Mouse (Mus musculus) CD4-positive, CD25-positive, alpha-beta regulatory T cell, adult 4 months (primary cell): ENCODE results near the gene Dgcr2. TPM values are rescaled to one million over a fixed set of nuclear protein-coding genes. Genes with fewer than 3 reads are reported as not detected.

Source experiments
- ATAC-seq: one replicate; pipeline ENCODE4 v1.8.0; 2017
- polyA plus RNA-seq, 2 experiments: library from polyadenylated mRNA; unstranded; fragments of 100-300 nt; shearing (Covaris generic); gene quantifications; one replicate each; pipeline ENCODE4 v1.2.1; 2017

Gene Dgcr2
- polyA plus RNA-seq, 2 experiments from 2014 or later: 20.2 to 28.9 TPM

- ATAC-seq: peak; percentile 100
Observed at GRCm38 (mm10) chr16:17911052-17911595, 12.8 kb upstream of the Dgcr2 start, which contains the start of gene Ess2. Gene Ess2 (minus strand): TSS chr16:17911348.

GRCm38 (mm10) chr16:17896091-17896490 is 2.3 kb downstream of the Dgcr2 start:
- no peak for ATAC-seq

DNA sequence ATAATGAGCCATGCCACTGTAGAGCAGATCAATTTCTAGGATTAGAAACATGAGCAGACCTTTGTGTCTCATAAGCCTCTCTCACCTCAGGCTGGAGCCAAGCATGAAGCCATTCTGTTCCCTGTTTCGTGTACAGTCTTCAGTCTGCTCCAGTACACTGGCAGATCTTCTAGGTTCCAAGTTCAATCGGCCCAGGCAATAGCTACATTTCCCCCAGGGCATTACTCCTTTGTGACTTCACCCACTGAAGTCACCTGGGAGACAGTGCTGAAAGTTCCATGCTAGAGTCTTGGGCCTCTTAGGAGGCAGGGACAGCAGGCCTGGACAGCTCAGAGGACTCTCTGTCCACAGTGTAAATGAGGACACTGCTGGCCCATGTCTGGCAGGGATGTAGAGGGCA is 4.4 kb downstream of the Dgcr2 start, which contains the start of gene Tssk1:
Gene Tssk1, plus strand, starts transcription at position 301 of the 400 bp plus-strand sequence.
- no peak for ATAC-seq

- ATAC-seq: no peak
Observed at GRCm38 (mm10) chr16:17892606-17893005, 5.8 kb downstream of the Dgcr2 start.

DNA sequence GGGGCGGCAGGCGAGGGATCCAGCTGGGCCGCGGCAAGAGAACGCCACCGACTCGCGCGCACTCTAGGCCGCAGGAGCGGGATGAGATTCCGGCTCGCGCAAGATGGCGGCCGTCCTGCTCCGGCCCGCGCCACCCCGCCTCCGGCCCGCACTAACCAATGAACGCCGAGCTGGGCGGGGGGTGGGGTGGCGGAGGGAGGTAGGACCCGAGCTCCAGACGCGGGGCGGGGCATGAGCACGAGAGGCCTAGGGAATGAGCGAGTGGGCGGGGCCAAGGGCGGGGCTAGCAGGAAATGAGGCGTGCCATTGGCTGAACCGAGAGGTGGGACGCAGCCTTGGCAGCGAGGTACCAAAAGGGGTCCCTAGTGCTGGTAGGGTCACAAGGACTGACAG is 6.8 kb downstream of the Dgcr2 start, which contains the start of gene Gm20518:
Gene Gm20518, minus strand, starts transcription at position 105 of the 393 bp plus-strand sequence.
- ATAC-seq: peak; percentile 94

DNA sequence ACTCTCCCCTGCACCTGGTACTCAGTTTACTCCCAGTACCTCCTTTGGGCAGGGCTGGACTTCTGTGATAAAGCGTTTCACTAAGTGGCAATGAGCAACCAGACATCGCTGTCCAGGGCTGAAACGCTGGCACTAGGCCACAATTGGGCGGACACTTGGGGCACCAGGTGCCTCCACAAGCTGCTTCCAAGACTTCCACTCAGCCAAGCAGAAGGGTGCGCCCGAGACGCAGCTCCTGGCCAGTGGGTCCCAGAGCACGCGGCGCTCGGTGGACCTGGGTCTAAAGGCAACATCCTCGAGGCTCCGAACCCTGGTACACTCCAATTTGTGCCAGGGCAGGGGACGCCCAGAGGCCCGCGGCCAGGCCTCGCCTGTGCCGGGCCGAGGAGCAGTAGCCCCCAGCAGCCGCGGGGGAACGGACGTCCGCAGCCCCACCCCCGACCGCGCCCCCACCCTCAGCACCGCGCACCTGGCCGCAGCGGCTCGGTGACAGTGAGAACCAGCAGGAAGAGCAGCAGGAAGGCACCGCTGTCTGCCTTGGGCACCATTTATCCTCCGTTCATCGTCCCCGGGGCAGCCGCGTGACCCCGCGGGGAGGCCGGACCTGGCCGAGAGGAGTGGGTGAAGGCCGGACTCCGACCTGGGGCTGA is 7.3 kb downstream of the Dgcr2 start:
- ATAC-seq: peak; percentile 62

DNA sequence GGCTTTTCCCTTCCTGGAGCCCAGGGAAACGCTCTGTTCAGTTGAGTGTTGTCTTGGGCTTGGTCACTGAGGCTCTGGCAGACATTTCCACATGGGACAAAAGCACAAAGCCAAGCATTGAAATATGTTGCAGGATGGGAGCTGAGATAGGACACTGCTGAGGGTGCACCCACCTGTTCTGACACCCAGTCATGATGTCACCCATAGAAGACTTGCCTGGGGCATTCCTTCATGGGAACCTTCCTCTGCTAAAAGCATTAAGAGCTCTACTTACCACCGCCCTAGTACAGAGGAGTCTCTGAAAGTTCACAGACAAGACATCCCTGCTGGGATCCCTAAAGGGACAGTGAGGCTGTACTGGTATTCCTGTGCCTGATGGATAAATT is 8.0 kb downstream of the Dgcr2 start:
- no peak for ATAC-seq

DNA sequence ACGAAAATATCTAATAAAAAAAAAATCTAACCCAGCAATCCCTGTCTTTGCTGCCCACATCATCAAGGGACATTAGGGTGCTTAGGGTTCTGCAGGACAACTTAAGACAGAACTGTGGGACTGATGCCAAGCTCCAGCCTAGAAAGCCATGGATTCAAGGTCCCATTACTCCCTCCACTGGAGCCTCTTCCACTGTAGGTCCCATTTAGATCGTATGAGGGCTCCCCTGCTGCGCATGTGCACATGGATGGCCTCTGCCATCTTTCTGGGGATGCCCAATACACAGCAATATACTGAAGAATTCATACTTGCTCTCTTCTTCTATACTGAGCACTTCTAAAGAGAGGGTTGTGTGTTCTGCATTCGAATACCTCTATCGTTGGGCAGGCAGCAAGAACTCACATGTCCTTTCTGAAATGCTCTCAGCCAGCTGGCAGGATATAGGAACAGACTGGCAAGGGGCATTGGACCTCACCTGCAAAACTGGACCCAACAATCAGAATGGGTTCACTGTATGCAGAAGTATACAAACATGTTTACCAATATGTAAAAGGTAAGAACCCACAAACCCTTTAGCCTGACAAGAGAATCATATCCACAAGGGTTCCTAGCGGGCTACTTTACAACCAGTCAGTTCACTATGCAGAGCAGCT is 8.5 kb downstream of the Dgcr2 start:
- ATAC-seq: no peak

- ATAC-seq: no peak
Observed at GRCm38 (mm10) chr16:17884116-17884515, 14.2 kb downstream of the Dgcr2 start.

- no peak for ATAC-seq
Observed at GRCm38 (mm10) chr16:17882196-17882595, 16.2 kb downstream of the Dgcr2 start.

- no peak for ATAC-seq
Observed at GRCm38 (mm10) chr16:17879571-17879970, 18.8 kb downstream of the Dgcr2 start.

- no peak for ATAC-seq
Observed at GRCm38 (mm10) chr16:17876096-17876495, 22.3 kb downstream of the Dgcr2 start.

GRCm38 (mm10) chr16:17875174-17875573 is 23.2 kb downstream of the Dgcr2 start:
- ATAC-seq: no peak

- no peak for ATAC-seq
Observed at GRCm38 (mm10) chr16:17872995-17873394, 25.4 kb downstream of the Dgcr2 start.

DNA sequence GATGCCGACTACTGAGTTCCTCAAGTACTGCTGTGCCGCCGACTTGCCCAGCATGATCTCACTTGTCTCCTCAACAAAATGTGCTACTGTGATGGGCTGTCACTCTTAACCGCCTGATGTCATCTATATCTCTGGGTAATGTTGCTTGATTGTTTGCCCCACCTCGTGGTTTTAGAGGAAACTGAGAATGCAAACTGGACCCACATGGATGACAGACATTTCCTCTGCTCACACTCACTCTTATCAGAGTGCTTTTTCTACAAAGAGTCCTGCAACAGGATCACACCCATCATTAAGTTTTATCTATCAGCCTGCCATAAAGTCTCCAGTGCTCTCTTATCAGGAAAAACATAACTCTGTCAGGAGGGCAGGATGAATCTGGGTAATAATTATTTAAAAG is 27.1 kb downstream of the Dgcr2 start:
- ATAC-seq: no peak

- no peak for ATAC-seq
Observed at GRCm38 (mm10) chr16:17865770-17866169, 32.6 kb downstream of the Dgcr2 start.

GRCm38 (mm10) chr16:17865293-17865692 is 33.1 kb downstream of the Dgcr2 start:
- ATAC-seq: no peak

DNA sequence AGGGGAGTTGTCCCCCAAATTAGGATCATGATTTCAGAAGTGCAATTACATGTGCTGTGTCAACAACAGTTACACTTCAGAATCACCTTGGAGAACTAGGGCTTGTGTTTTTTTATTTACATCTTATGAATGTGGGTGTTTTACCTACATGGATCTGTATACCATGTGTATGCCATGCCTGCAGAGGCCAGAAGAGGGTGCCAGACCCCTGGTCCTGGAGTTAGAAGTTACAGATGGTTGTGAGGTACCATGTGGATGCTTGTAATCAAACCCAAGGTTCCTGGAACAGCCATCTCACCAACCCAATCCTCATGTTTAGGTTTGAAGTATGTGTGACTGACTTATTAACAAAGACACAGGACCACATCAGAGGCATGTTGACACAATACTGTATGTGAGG is 39.8 kb downstream of the Dgcr2 start:
- peak; percentile 54 for ATAC-seq

DNA sequence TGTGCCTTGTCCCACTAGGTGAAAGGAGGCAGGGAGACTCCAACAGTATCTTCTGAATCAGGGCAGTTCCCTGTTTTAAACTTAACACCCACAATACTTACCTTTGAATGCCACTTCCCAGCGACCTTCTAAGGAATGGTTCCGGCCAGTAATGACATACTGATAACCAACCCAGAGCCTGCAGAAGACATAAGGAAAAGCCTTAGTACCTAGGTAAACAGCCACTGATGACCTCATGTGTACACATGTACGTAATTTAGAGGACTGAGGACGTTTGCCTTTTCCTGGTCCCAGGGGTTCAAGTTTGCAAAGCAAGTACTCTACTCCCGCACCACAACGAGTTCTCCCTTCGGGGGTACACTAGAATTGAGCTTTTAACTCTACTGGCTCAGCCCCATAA is 41.2 kb downstream of the Dgcr2 start:
- no peak for ATAC-seq

GRCm38 (mm10) chr16:17853263-17853662 is 45.1 kb downstream of the Dgcr2 start:
- ATAC-seq: no peak

- no peak for ATAC-seq
Observed at GRCm38 (mm10) chr16:17851860-17852259, 46.5 kb downstream of the Dgcr2 start.

- no peak for ATAC-seq
Observed at GRCm38 (mm10) chr16:17851331-17851730, 47.0 kb downstream of the Dgcr2 start.

GRCm38 (mm10) chr16:17849486-17849885 is 48.9 kb downstream of the Dgcr2 start:
- no peak for ATAC-seq

DNA sequence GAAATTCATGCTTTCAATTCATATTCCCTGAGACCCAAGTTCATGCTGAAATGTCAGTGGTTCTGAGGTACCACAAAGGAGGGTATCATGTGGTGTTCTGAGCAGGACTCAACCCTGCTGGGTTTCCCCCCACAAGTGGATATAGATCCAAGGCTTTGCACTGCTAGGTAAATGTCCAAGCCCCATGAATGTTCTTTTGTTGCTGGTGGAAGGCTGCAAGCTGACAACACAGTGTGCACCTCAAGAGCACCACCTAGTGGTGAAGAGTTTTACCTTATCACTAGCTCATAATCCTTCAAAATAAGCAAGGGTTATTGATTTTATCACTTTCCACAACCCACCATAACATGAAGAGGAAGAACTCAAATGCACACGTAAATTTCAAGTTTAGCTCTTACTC is 49.4 kb downstream of the Dgcr2 start:
- ATAC-seq: peak; percentile 56
